Mouse (Mus musculus): ENCODE results near the gene Fbxo44. TPM values are rescaled to one million over a fixed set of nuclear protein-coding genes. Genes with fewer than 3 reads are reported as not detected.
"Not testable (repeated sequence)": the region's sequence is repeated elsewhere in the genome, so short reads cannot be mapped to it uniquely, and the experiment has no call there.

Gene Fbxo44
- total RNA-seq (2021), result 100 to 1,000 TPM; 143 to 156 TPM

GRCm38 (mm10) chr4:148160436-148161390 is at the start of gene Fbxo44, which contains the start of gene Fbxo2:
Fbxo44 (minus strand) TSS chr4:148160482.
Fbxo2 (plus strand) TSS chr4:148160621.
- intact Hi-C loops (cut with DNase I), result no loop called here
- DNase-seq (ENCODE audit: low spot score in 2 of 2), result peak; percentile 69 to 72

- intact Hi-C loops (cut with DNase I), result no loop called here
- no peak for DNase-seq (ENCODE audit: low spot score in 2 of 2)
These were observed 44.6 kb upstream of the Fbxo44 start for GRCm38 (mm10) chr4:148204873-148205232.

DNA sequence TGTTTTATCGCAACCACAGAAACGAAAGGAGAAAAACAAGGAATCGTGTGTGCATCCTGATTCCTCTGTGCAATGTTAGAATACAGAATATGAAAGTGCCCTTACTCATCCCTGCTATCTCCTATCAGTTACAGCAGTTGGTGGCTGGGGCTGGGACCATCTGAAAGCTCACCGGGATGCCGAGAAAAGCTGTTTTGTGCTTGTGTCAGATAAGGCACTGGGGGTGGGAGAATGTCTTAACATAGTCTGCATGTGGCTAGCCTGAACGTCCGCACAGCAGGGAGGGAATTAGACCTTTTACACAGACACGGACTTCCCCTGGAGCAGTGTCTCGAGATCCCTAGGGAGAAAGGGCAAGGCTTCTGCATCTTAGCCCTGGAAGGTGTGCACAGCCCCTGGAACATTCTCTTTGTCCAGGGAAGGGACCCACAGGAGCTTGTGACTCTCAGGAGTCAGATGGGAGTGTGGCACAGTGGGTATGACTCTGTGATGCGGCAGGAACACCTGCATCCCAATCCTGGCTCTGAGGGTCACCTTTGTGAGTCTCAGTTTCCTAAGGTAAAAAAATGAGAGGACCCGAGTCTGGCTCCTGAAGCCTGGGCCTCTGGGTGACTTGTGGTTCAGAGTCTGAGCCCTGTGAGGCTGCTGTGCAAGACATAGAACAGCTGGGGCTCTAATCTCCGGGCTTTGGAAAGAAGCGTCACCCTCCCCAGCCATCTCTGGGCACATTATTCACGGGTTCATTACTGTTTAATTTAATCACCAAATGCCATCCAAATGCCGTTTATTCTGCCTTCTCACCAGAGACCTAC is 44.0 kb upstream of the Fbxo44 start:
- DNase-seq (ENCODE audit: low spot score in 2 of 2), result no peak
- intact Hi-C loops (cut with DNase I), result no loop called here

- intact Hi-C loops (cut with DNase I), result no loop called here
- no peak for DNase-seq (ENCODE audit: low spot score in 2 of 2)
These were observed 43.3 kb upstream of the Fbxo44 start for GRCm38 (mm10) chr4:148203557-148203956.

DNA sequence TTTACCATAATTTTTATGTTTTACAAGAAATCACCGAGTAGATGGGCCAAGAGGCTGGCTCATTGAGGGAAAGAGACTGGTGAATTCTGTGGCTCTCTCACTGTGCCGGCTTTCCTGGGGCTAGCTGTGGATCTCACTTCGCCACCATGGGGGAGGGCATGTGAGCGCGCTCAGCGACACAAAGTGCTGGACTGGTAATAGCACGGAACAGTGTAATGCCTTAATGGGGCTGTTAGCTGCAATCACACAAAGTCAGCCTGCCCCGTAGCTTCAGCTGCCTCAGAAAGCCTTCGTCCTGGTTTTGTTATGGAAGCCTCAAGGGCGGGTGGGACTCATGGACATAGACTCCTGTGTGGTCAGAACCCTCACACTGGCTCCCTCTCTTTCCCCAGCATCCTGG is 38.4 kb upstream of the Fbxo44 start:
- DNase-seq (ENCODE audit: low spot score in 2 of 2), result no peak
- intact Hi-C loops (cut with DNase I), result no loop called here

GRCm38 (mm10) chr4:148194400-148194799 is 34.1 kb upstream of the Fbxo44 start:
- no peak for DNase-seq (ENCODE audit: low spot score in 2 of 2)
- intact Hi-C loops (cut with DNase I), result no loop called here

GRCm38 (mm10) chr4:148192707-148193245 is 32.5 kb upstream of the Fbxo44 start:
- intact Hi-C loops (cut with DNase I), result no loop called here
- no peak for DNase-seq (ENCODE audit: low spot score in 2 of 2)

DNA sequence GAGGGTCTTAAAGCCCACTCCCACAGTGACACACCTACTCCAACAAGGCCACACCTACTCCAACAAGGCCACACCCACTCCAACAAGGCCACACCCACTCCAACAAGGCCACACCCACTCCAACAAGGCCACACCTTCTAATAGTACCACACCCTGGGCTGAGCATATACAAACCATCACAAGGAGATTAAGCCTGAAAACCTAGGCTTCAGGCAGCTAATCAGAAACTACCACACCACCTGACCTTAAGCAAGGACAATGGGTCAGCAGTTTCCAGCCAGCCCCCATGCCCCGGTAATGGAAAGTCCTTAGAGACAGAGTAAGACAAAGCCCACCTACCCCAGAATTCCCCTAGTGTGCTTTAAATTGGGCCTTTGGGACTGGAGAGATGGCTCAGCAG is 28.5 kb upstream of the Fbxo44 start:
- not testable (repeated sequence) for DNase-seq (ENCODE audit: low spot score in 2 of 2)

DNA sequence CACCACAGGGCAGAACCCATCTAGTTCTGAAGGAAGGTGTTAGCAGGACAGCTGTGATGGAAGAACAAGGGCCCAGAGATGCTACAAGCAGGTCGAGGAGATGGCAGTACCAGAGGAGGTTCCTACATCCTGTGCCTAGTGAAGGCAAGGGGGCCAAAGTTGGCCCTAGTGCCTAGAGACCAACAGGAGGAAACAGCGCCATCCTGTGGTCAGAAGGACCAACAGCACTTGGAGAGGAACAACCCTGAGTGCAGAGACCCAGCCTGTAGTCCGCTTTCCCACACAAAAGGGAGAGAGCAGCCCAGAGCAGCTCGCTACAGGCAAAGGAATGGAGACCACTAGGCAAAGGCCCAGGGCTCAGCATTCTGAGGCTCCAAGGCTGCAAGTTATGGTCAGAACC is 25.5 kb upstream of the Fbxo44 start:
- intact Hi-C loops (cut with DNase I), result no loop called here
- no peak for DNase-seq (ENCODE audit: low spot score in 2 of 2)

More for the DNA sequence above, 28.5 kb upstream of the Fbxo44 start:
- intact Hi-C loops (cut with DNase I), result not testable (repeated sequence)

- intact Hi-C loops (cut with DNase I), result no loop called here
These were observed 24.3 kb upstream of the Fbxo44 start for GRCm38 (mm10) chr4:148184564-148184963.

DNA sequence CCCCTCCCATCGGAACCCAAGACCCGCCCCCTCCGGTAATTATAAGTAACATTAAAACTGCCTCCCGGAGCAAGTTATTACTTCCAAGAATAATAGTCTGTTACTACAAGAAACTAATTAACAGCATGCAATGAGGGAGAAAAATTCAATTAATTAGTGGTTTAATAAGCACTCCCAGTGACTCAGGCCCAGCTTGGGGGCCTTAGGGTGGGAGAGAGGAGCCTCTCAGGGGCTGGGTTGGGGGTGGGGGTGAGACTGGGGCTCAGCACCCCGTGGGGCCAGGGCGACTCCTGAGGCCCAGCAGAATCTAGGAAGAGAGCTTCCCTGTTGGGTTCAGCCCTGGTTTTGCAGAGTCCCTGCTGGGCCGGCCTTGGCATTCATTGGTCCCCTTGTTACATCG is 22.1 kb upstream of the Fbxo44 start:
- intact Hi-C loops (cut with DNase I), result no loop called here
- DNase-seq (ENCODE audit: low spot score in 2 of 2), result no peak

More at GRCm38 (mm10) chr4:148184564-148184963, 24.3 kb upstream of the Fbxo44 start:
- no peak for DNase-seq (ENCODE audit: low spot score in 2 of 2)

GRCm38 (mm10) chr4:148181483-148181882 is 21.2 kb upstream of the Fbxo44 start:
- DNase-seq (ENCODE audit: low spot score in 2 of 2), result no peak
- intact Hi-C loops (cut with DNase I), result no loop called here

- intact Hi-C loops (cut with DNase I), result no loop called here
- no peak for DNase-seq (ENCODE audit: low spot score in 2 of 2)
These were observed 17.4 kb upstream of the Fbxo44 start for GRCm38 (mm10) chr4:148177716-148178115.

DNA sequence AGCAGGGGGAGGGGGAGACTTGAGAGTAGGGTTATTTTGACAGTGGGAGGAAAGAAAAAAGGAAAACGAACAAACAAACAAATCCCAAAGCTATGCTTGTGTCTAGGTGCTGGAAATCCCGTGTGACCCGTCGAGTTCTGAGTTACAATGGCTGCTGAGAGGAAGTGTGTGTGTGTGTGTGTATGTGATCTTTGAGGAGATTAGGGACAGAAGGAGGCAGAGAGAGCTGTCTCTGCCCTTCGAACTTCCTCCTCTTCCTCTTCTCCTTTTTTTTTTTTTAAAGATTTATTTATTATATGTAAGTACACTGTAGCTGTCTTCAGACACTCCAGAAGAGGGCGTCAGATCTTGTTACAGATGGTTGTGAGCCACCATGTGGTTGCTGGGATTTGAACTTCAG is 16.3 kb upstream of the Fbxo44 start:
- intact Hi-C loops (cut with DNase I); DNase-seq (ENCODE audit: low spot score in 2 of 2): not testable (repeated sequence)

DNA sequence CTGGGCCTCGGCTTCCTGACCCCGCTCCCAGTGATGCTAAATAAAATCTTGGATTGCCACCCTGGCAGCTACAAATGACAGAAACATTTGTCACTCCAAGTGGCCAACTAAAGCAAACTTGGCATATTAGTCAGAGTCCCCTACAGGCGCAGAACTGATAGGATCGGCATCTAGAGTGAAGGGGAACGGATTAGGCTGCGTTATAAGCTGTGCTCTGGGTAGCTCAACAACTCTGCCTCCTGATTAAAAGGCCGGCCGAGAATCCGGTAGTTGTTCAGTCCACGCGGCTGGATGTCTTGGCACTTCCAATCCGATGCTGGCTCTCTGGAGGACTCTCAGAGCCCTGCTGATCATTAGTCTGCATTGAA is 14.2 kb upstream of the Fbxo44 start:
- intact Hi-C loops (cut with DNase I), result loop anchor here (2.0 to 5.0 kb wide), 2 partner anchors 43 to 112 kb away; partner anchors contain the start of gene Disp3
- no peak for DNase-seq (ENCODE audit: low spot score in 2 of 2)

DNA sequence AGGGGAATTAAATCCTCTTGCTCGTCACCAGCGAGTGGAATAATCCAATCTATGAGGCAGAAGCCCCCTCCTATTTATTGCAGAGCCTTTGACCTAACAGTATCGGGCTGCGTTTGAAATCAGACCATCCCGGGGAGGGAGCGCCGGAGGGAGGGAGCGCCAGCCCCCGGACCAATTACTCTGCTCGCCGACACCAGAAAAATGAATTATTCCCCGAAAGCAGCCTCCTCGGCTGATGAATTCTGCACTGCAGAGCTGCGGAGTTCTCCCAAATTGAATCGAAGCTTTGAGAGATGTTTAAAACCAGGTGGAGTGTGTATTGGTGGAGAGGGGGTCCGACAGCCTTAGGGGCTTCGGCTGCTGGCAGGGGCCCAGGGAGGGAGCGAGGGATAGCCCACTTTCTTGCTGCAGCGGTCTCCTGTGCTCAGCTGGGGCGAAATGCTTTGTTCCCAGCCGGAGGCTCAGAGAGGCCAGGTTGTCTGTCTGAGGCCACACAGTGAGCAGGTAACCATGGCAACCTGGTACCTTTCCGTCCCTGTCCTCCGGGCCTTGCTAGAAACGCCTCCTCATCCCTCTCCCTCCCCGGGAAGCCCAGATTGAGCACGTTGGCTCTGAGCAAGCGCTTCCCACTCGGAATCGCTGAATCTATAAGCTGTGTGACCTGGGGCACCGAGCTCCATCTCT is 13.7 kb upstream of the Fbxo44 start:
- intact Hi-C loops (cut with DNase I), result loop anchor here (2.0 to 5.0 kb wide), 2 partner anchors 43 to 113 kb away; partner anchors contain the start of gene Disp3

DNA sequence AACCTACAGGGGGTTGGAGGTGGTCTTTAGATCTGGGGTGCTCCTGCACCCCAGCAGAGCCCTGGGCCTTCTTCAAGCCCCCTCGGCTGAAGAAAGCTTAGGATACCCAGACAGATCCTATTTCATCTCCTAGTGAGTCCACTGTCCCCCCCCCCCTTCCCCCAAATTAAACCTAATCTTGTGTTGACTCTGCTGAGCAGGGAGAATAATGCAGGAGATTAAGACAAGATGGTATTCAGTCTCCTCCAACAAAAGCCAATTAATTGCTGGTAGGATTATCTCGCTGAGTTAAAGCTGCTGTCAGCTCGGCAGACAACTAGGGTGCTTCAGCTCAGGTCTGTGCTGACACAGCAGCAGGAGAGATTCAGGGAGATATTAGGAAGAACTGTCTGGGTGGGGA is 11.0 kb upstream of the Fbxo44 start:
- intact Hi-C loops (cut with DNase I), result loop anchor here (2.0 to 5.0 kb wide), 2 partner anchors 46 to 258 kb away; no protein-coding TSS in a partner anchor

More for the DNA sequence above, 13.7 kb upstream of the Fbxo44 start:
- peak; percentile 61 to 77 for DNase-seq (ENCODE audit: low spot score in 2 of 2)

DNA sequence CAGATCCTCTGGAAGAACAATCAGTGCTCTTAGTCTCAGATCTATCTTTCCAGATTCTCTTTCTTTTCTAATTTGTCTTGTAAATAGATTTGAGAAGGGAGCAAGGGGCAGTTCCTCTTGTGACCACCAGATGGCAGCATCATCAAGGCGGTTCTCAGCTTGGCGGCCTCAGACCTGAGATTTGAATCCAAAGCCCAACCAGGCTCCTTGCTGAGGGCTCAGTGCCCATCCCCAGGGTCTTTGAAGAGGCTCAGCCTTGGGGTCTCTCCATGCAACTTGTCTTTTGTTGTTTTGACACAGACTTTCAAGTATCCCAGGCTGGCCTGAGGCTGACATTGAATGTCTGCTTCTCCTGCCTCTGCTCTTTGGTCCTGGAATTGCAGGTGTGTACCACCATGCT is 10.6 kb upstream of the Fbxo44 start:
- intact Hi-C loops (cut with DNase I), result loop anchor here (2.0 to 5.0 kb wide), 2 partner anchors 46 to 258 kb away; no protein-coding TSS in a partner anchor
- DNase-seq (ENCODE audit: low spot score in 2 of 2), result peak; percentile 49 to 57

More for the DNA sequence above, 11.0 kb upstream of the Fbxo44 start:
- no peak for DNase-seq (ENCODE audit: low spot score in 2 of 2)

DNA sequence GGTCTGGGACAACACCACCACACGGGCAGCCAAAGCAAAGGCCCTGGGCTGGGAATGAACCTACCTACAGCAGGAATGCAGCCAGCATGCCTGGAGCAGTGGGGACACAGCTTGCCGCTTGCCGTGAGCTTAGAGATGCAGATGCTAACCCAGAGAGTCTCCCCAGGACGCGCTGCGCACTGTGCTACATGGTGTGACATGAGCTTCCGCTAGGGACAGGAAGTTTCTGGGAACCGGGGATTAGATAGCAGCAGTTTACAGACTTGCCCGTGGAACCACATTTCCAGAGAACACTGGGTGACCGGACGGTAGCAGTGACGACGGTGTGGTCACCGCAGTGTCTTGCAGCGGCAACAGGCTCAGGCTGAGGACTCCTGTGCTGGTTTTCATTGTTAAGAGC is 9.3 kb upstream of the Fbxo44 start:
- intact Hi-C loops (cut with DNase I), result no loop called here

More for the DNA sequence above, 9.3 kb upstream of the Fbxo44 start:
- no peak for DNase-seq (ENCODE audit: low spot score in 2 of 2)
